Mouse (Mus musculus): ENCODE measurements at regions not wholly inside any gene's neighbourhood (a gene's known extent, or its start where the extent isn't known, plus 50 kb on each side); places are given as distances from the start of the nearest gene placed in this dataset.

GRCm38 (mm10) chr7:63313096-63313495, 100.7 kb upstream of the Chrna7 start:
- TF ChIP-seq NANOG (IDR thresholded peaks at IDR 0.05; ENCODE audit: borderline replicate concordance, low read length), result no peak
- no peaks in the 10 kb centered on the region for H3K36me3 ChIP-seq (ENCODE audit: insufficient read depth, low read length)
- H3K27me3 ChIP-seq (ENCODE audit: insufficient read depth, low read length), result no peaks in the 10 kb centered on the region
- H3K9me3 ChIP-seq (ENCODE audit: low read length), result peaks cover 10% of the 10 kb centered on the region; the same call in 1 of the 2 replicates
- H3K4me1 ChIP-seq (replicated peaks; ENCODE audit: low read depth, low read length), result no peaks in the 10 kb centered on the region
- no peak overlapping the region for H3K4me3 ChIP-seq (replicated peaks; ENCODE audit: low read length)

- Histone ChIP-seq H3K9me3 (ENCODE audit: low read length) (peaks cover 10% of the 10 kb centered on the region; the same call in 1 of the 2 replicates), H3K27me3 (ENCODE audit: insufficient read depth, low read length) (no peaks in the 10 kb centered on the region), H3K4me3 (replicated peaks; ENCODE audit: low read length) (no peak overlapping the region), H3K4me1 (replicated peaks; ENCODE audit: low read depth, low read length) (no peaks in the 10 kb centered on the region), H3K36me3 (ENCODE audit: insufficient read depth, low read length) (no peaks in the 10 kb centered on the region)
- TF ChIP-seq POU5F1 (IDR thresholded peaks at IDR 0.05; ENCODE audit: borderline replicate concordance, low read length), result no peak
- peak; percentile 72 for TF ChIP-seq CTCF (conservative IDR thresholded peaks at IDR 0.05; ENCODE audit: low read length)
- no peak for TF ChIP-seq NANOG (IDR thresholded peaks at IDR 0.05; ENCODE audit: borderline replicate concordance, low read length)
Observed at GRCm38 (mm10) chr7:63319594-63319993, 107.2 kb upstream of the Chrna7 start.

- no peak for TF ChIP-seq NANOG (IDR thresholded peaks at IDR 0.05; ENCODE audit: borderline replicate concordance, low read length)
- TF ChIP-seq CTCF (conservative IDR thresholded peaks at IDR 0.05; ENCODE audit: low read length), result no peak
- no peak for TF ChIP-seq POU5F1 (IDR thresholded peaks at IDR 0.05; ENCODE audit: borderline replicate concordance, low read length)
- no peaks in the 10 kb centered on the region for H3K27me3 ChIP-seq (ENCODE audit: insufficient read depth, low read length)
- no peaks in the 10 kb centered on the region for H3K4me1 ChIP-seq (replicated peaks; ENCODE audit: low read depth, low read length)
- H3K9me3 ChIP-seq (ENCODE audit: low read length), result peaks cover 7% of the 10 kb centered on the region; the same call in 1 of the 2 replicates
- H3K4me3 ChIP-seq (replicated peaks; ENCODE audit: low read length), result no peak overlapping the region
- H3K36me3 ChIP-seq (ENCODE audit: insufficient read depth, low read length), result no peaks in the 10 kb centered on the region
Observed at GRCm38 (mm10) chr7:63321171-63321570, 108.8 kb upstream of the Chrna7 start.

GRCm38 (mm10) chr7:63321951-63322710, 109.8 kb upstream of the Chrna7 start:
- Histone ChIP-seq H3K4me1 (replicated peaks; ENCODE audit: low read depth, low read length) (no peaks in the 10 kb centered on the region), H3K4me3 (replicated peaks; ENCODE audit: low read length) (no peak overlapping the region), H3K36me3 (ENCODE audit: insufficient read depth, low read length) (no peaks in the 10 kb centered on the region), H3K9me3 (ENCODE audit: low read length) (peaks cover 5% of the 10 kb centered on the region; the same call in 1 of the 2 replicates), H3K27me3 (ENCODE audit: insufficient read depth, low read length) (no peaks in the 10 kb centered on the region)
- TF ChIP-seq NANOG (IDR thresholded peaks at IDR 0.05; ENCODE audit: borderline replicate concordance, low read length) (no peak), CTCF (conservative IDR thresholded peaks at IDR 0.05; ENCODE audit: low read length) (peak; percentile 96)

- Histone ChIP-seq H3K4me3 (replicated peaks; ENCODE audit: low read length) (no peak overlapping the region), H3K36me3 (ENCODE audit: insufficient read depth, low read length) (no peaks in the 10 kb centered on the region), H3K27me3 (ENCODE audit: insufficient read depth, low read length) (no peaks in the 10 kb centered on the region), H3K9me3 (ENCODE audit: low read length) (no peaks in the 10 kb centered on the region), H3K4me1 (replicated peaks; ENCODE audit: low read depth, low read length) (no peaks in the 10 kb centered on the region)
- no peak for TF ChIP-seq POU5F1 (IDR thresholded peaks at IDR 0.05; ENCODE audit: borderline replicate concordance, low read length)
- TF ChIP-seq CTCF (conservative IDR thresholded peaks at IDR 0.05; ENCODE audit: low read length), result peak; percentile 36
- TF ChIP-seq NANOG (IDR thresholded peaks at IDR 0.05; ENCODE audit: borderline replicate concordance, low read length), result no peak
Observed at GRCm38 (mm10) chr7:63335146-63335545, 109.4 kb upstream of the Otud7a start.

GRCm38 (mm10) chr7:63336072-63336471, 108.5 kb upstream of the Otud7a start:
- TF ChIP-seq NANOG (IDR thresholded peaks at IDR 0.05; ENCODE audit: borderline replicate concordance, low read length) (no peak), CTCF (conservative IDR thresholded peaks at IDR 0.05; ENCODE audit: low read length) (no peak), POU5F1 (IDR thresholded peaks at IDR 0.05; ENCODE audit: borderline replicate concordance, low read length) (no peak)
- Histone ChIP-seq H3K27me3 (ENCODE audit: insufficient read depth, low read length) (no peaks in the 10 kb centered on the region), H3K36me3 (ENCODE audit: insufficient read depth, low read length) (no peaks in the 10 kb centered on the region), H3K9me3 (ENCODE audit: low read length) (no peaks in the 10 kb centered on the region), H3K4me1 (replicated peaks; ENCODE audit: low read depth, low read length) (no peaks in the 10 kb centered on the region), H3K4me3 (replicated peaks; ENCODE audit: low read length) (no peak overlapping the region)

- H3K4me1 ChIP-seq (replicated peaks; ENCODE audit: low read depth, low read length), result no peaks in the 10 kb centered on the region
- H3K27me3 ChIP-seq (ENCODE audit: insufficient read depth, low read length), result 0 out of 2 replicates have a peak, but pooled peaks cover 2% of the 10 kb centered on the region
- no peak overlapping the region for H3K4me3 ChIP-seq (replicated peaks; ENCODE audit: low read length)
- no peaks in the 10 kb centered on the region for H3K9me3 ChIP-seq (ENCODE audit: low read length)
- TF ChIP-seq NANOG (IDR thresholded peaks at IDR 0.05; ENCODE audit: borderline replicate concordance, low read length) (no peak), POU5F1 (IDR thresholded peaks at IDR 0.05; ENCODE audit: borderline replicate concordance, low read length) (no peak), CTCF (conservative IDR thresholded peaks at IDR 0.05; ENCODE audit: low read length) (no peak)
- no peaks in the 10 kb centered on the region for H3K36me3 ChIP-seq (ENCODE audit: insufficient read depth, low read length)
Observed at GRCm38 (mm10) chr7:63341716-63342115, 102.8 kb upstream of the Otud7a start.

- TF ChIP-seq NANOG (IDR thresholded peaks at IDR 0.05; ENCODE audit: borderline replicate concordance, low read length) (no peak), CTCF (conservative IDR thresholded peaks at IDR 0.05; ENCODE audit: low read length) (peak; percentile 77), POU5F1 (IDR thresholded peaks at IDR 0.05; ENCODE audit: borderline replicate concordance, low read length) (no peak)
- Histone ChIP-seq H3K4me3 (replicated peaks; ENCODE audit: low read length) (no peak overlapping the region), H3K4me1 (replicated peaks; ENCODE audit: low read depth, low read length) (no peaks in the 10 kb centered on the region), H3K36me3 (ENCODE audit: insufficient read depth, low read length) (no peaks in the 10 kb centered on the region), H3K9me3 (ENCODE audit: low read length) (no peaks in the 10 kb centered on the region), H3K27me3 (ENCODE audit: insufficient read depth, low read length) (0 out of 2 replicates have a peak, but pooled peaks cover 2% of the 10 kb centered on the region)
Observed at GRCm38 (mm10) chr7:63345671-63346392, 98.7 kb upstream of the Otud7a start.
